21 mouse cellular contexts compared by ENCODE assay signal in genomic region chr2:19734164-19734870, GRCm38 (mm10).
DNase-seq lines count a peak whose midpoint lies in the region; ATAC-seq lines count a peak whose summit lies in the region.
"Had no signal": no experiment of that assay in that cellular context is flagged by ENCODE, and none has a peak within 500 bp of the region (broad histone marks: within the 10 kb centered on the region; RNA-seq: fewer than 3 reads in every experiment).

No protein-coding gene starts in this region.

- DNase-seq in kidney, postnatal 10 days = peak; percentile 12
- DNase-seq in kidney, postnatal 25 days = no peak
- DNase-seq in T-cell, adult 2 months (ENCODE audit: low spot score) = peak; percentile 45
- DNase-seq in splenic B cell, adult 2 months (ENCODE audit: low read depth, low spot score) = peak; percentile 30
- peak; percentile 73 to 82 for DNase-seq in thymus, postnatal 36 days
- no peak for DNase-seq in layer of hippocampus, postnatal 36 days
- DNase-seq: adrenal gland, postnatal 14 days; cerebellum, adult 11-12 months; cerebellum, postnatal 36 days; gastrocnemius, postnatal 36 days; liver, embryonic 13.5 days; retina, postnatal 1 day had no signal

- H3K4me1 ChIP-seq in heart, embryonic 11.5 days (ENCODE audit: control insufficient read depth, insufficient read depth, low read length) = no peaks in the 10 kb centered on the region
- H3K4me1 ChIP-seq: forebrain, embryonic 15.5 days; hindbrain, embryonic 12.5 days; kidney, embryonic 15.5 days; liver, embryonic 13.5 days; lung, embryonic 15.5 days; midbrain, embryonic 13.5 days had no signal

- H3K9ac ChIP-seq in heart, embryonic 11.5 days (ENCODE audit: low read depth, low read length) = no peak overlapping the region
- H3K9ac ChIP-seq: forebrain, embryonic 15.5 days; heart, embryonic 13.5 days; hindbrain, embryonic 12.5 days; kidney, embryonic 15.5 days; limb, embryonic 12.5 days; liver, embryonic 13.5 days; lung, embryonic 15.5 days; midbrain, embryonic 13.5 days had no signal

- 69% methylated on average over 12 of the region's 12 CpGs for WGBS in heart, embryonic 11.5 days (ENCODE audit: insufficient replicate concordance)

- H3K27me3 ChIP-seq in splenic B cell, adult 2 months (ENCODE audit: control insufficient read depth, insufficient read depth, low read length, poor library complexity, severe bottlenecking) = no peaks in the 10 kb centered on the region
- H3K27me3 ChIP-seq in heart, embryonic 11.5 days (ENCODE audit: control insufficient read depth, insufficient read depth, low read length) = no peaks in the 10 kb centered on the region
- H3K27me3 ChIP-seq: forebrain, embryonic 15.5 days; heart, embryonic 13.5 days; hindbrain, embryonic 12.5 days; kidney, embryonic 15.5 days; liver, embryonic 13.5 days; lung, embryonic 15.5 days; midbrain, embryonic 13.5 days had no signal

- no peak overlapping the region for H3K27ac ChIP-seq in heart, embryonic 11.5 days (ENCODE audit: low read depth, low read length)
- H3K27ac ChIP-seq: forebrain, embryonic 15.5 days; heart, embryonic 13.5 days; hindbrain, embryonic 12.5 days; kidney, embryonic 15.5 days; limb, embryonic 12.5 days; liver, embryonic 13.5 days; lung, embryonic 15.5 days; midbrain, embryonic 13.5 days had no signal

- no peaks in the 10 kb centered on the region for H3K9me3 ChIP-seq in heart, embryonic 11.5 days (replicated peaks; ENCODE audit: control insufficient read depth, low read length)
- H3K9me3 ChIP-seq: forebrain, embryonic 15.5 days; heart, embryonic 13.5 days; hindbrain, embryonic 12.5 days; kidney, embryonic 15.5 days; limb, embryonic 12.5 days; liver, embryonic 13.5 days; lung, embryonic 15.5 days; midbrain, embryonic 13.5 days had no signal

- H3K36me3 ChIP-seq in splenic B cell, adult 2 months (ENCODE audit: control insufficient read depth, insufficient read depth, low read length, poor library complexity, severe bottlenecking) = no peaks in the 10 kb centered on the region
- no peaks in the 10 kb centered on the region for H3K36me3 ChIP-seq in heart, embryonic 11.5 days (ENCODE audit: control insufficient read depth, insufficient read depth, low read length)
- H3K36me3 ChIP-seq: forebrain, embryonic 15.5 days; heart, embryonic 13.5 days; hindbrain, embryonic 12.5 days; kidney, embryonic 15.5 days; limb, embryonic 12.5 days; liver, embryonic 13.5 days; lung, embryonic 15.5 days; midbrain, embryonic 13.5 days had no signal

- no peak overlapping the region for H3K4me3 ChIP-seq in heart, embryonic 11.5 days (ENCODE audit: low read depth, low read length)
- H3K4me3 ChIP-seq: forebrain, embryonic 15.5 days; heart, embryonic 13.5 days; hindbrain, embryonic 12.5 days; kidney, embryonic 15.5 days; limb, embryonic 12.5 days; liver, embryonic 13.5 days; lung, embryonic 15.5 days; midbrain, embryonic 13.5 days; myocyte had no signal

- no peak for ATAC-seq in heart, embryonic 11.5 days (replicated peaks; ENCODE audit: insufficient number of reproducible peaks, low FRiP score, low TSS enrichment)
- ATAC-seq: forebrain, embryonic 15.5 days; midbrain, embryonic 13.5 days had no signal

- H3K4me2 ChIP-seq in heart, embryonic 11.5 days = no peak overlapping the region
- H3K4me2 ChIP-seq: forebrain, embryonic 15.5 days; heart, embryonic 13.5 days; hindbrain, embryonic 12.5 days; kidney, embryonic 15.5 days; limb, embryonic 12.5 days; liver, embryonic 13.5 days; lung, embryonic 15.5 days; midbrain, embryonic 13.5 days had no signal

Comparison
In these comparisons a context has a peak if more than half of its experiments do, and no peak if none do; other contexts are left out.
1. DNase-seq: peak in kidney, postnatal 10 days (single experiment), T-cell, adult 2 months (single experiment), splenic B cell, adult 2 months (single experiment) and thymus, postnatal 36 days (2 of 2); none in kidney, postnatal 25 days (0 of 2) and layer of hippocampus, postnatal 36 days (0 of 2).